Mouse (Mus musculus): ENCODE data around the gene Hpgds. TPM values are rescaled to one million over a fixed set of nuclear protein-coding genes. Genes with fewer than 3 reads are reported as not detected.
A peak's percentile ranks its signal among the peaks of the same experiment; 100 is the strongest.

The Hpgds gene
- polyA plus RNA-seq, 1 experiment from 2014 or later: 7.2 TPM

DNA sequence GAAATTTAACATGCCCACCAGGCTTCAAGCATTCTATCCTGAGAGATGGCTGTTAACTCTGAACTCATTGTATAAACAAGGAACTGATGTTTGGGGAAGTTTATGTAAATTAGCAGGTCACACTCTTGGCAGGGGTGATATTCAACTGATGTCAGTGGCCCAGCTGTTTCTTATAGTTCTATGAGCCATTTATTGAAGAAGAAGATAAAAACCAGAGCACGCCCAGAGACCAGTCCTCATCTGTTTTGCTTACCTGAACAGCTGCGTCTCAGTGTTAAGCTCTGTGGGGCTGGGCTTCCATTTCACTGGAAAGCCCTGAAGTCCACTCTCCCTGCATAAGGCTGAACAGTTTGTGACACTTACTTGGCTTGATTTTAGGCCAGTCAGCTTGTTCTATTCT is 6.9 kb downstream of the Hpgds start:
- Histone ChIP-seq H3K36me3 (no peaks in the 10 kb centered on the region), H3K27ac (no peak overlapping the region), H3K9me3 (no peaks in the 10 kb centered on the region), H3K27me3 (replicated peaks) (no peaks in the 10 kb centered on the region), H3K4me1 (no peaks in the 10 kb centered on the region), H3K4me3 (replicated peaks) (no peak overlapping the region), H3K9ac (no peak overlapping the region), H3K4me2 (no peak overlapping the region)
- ATAC-seq (ENCODE audit: insufficient read depth, low FRiP score, low read depth): peak; percentile 10; the same call in 1 of the 2 replicates
- 25% methylated on average over 2 of the region's 2 CpGs for WGBS

DNA sequence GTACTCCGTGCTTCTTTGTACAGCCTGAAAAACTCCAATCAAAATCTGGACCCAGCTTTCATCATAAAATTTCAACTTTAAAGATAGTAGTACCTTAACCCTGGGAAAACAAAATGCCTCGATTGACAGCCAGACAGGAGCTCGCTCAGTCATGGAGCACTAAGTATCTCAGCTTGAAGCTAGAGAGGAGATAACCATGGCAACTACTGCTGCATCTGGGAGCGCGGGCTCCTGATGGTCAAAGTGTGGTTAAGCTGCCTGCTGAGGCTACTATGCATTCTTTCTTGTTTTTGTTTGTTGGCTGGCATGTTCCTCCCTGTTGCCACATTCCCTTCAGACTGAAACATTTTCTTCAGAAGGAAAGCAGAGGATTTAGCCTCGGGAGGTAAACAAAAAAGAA is 12.3 kb downstream of the Hpgds start:
- no peak for ATAC-seq (ENCODE audit: insufficient read depth, low FRiP score, low read depth)
- Histone ChIP-seq H3K27ac (no peak overlapping the region), H3K4me2 (no peak overlapping the region), H3K36me3 (no peaks in the 10 kb centered on the region), H3K27me3 (replicated peaks) (no peaks in the 10 kb centered on the region), H3K9ac (no peak overlapping the region), H3K9me3 (no peaks in the 10 kb centered on the region), H3K4me1 (no peaks in the 10 kb centered on the region), H3K4me3 (replicated peaks) (no peak overlapping the region)
- WGBS: 71% methylated on average over 6 of the region's 6 CpGs

DNA sequence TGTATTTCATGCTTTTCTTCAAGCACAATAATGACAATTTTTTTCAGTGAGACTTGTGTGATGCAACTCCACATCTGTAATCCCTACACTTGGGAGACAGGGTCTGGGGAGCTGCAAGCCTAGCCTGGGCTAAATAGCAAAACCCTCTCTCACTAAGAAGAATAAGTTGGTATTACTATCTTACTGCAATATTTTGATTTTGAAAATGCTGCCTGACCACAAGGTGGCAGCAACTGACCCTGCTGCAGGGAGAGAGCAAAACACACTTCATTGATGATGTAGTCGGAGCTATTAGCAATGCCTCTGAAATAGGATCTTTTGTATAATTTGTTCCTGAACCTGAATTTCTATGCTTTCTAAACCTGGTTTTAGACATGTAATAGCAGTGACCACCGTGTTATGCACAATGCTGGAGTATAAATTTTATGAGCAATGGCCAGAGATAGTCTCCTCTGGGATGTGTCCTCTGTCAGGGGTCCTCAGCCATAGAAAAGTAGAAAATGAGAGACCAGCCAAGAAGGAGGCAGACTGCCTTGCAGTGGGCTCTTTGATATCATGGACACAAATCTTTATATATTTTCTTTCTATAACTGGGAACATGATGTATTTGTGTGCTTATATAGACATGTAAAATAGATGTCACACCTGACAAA is 18.5 kb downstream of the Hpgds start:
- no peaks in the 10 kb centered on the region for H3K36me3 ChIP-seq
- no peak for ATAC-seq (ENCODE audit: insufficient read depth, low FRiP score, low read depth)
- no peaks in the 10 kb centered on the region for H3K4me1 ChIP-seq
- no peak overlapping the region for H3K4me3 ChIP-seq (replicated peaks)
- H3K27me3 ChIP-seq (replicated peaks): no peaks in the 10 kb centered on the region
- no peak overlapping the region for H3K27ac ChIP-seq
- no peak overlapping the region for H3K4me2 ChIP-seq
- 23% methylated on average over 2 of the region's 2 CpGs for WGBS
- no peaks in the 10 kb centered on the region for H3K9me3 ChIP-seq
- H3K9ac ChIP-seq: no peak overlapping the region

DNA sequence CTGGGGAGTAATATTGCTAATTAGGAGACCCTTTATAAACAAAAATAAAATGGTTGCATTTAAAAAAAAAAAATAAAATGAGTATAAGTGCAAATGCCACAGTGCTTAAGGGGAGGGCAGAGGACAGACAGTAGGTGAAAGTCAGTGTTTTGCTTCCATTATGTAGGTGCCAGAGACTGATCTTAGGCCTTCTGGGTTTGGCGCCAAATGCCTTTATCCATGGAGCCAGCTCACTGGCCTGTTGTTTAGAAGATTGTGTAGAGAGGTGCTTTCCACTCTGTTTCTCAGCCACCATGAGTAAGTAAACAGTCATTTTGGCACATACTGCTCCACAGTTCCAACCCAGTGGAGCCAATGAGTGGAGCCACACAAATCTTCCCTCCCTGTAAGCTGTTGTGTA is 27.2 kb downstream of the Hpgds start:
- Histone ChIP-seq H3K4me3 (replicated peaks) (no peak overlapping the region), H3K27me3 (replicated peaks) (no peaks in the 10 kb centered on the region), H3K4me2 (no peak overlapping the region), H3K27ac (no peak overlapping the region), H3K36me3 (peaks cover 16% of the 10 kb centered on the region; the same call in 1 of the 2 replicates), H3K9me3 (no peaks in the 10 kb centered on the region), H3K9ac (no peak overlapping the region), H3K4me1 (no peaks in the 10 kb centered on the region)
- 97% methylated on average over 1 of the region's 1 CpGs for WGBS
- no peak for ATAC-seq (ENCODE audit: insufficient read depth, low FRiP score, low read depth)

DNA sequence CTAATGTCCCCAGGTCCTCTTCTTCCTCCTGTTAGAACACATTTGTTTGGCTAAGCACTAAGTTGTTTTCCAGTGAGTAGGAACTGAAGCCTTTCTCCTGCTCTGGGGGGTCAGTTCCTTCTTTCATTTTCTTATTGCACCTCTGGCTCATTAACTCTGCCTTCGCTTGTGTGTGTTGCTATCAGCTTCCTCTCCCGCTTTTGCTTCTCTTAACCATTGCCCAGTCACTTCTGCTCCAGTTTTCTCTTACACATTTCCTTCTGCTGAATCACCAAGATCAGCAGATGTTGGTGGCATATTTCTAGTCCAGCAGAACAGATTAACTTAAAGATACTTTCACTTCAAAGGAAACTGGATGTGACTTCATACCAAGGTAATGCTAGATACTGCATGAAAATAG is 29.8 kb downstream of the Hpgds start:
- Histone ChIP-seq H3K27me3 (replicated peaks) (no peaks in the 10 kb centered on the region), H3K9ac (no peak overlapping the region), H3K36me3 (peaks cover 16% of the 10 kb centered on the region; the same call in 1 of the 2 replicates), H3K4me3 (replicated peaks) (no peak overlapping the region), H3K4me2 (no peak overlapping the region), H3K4me1 (no peaks in the 10 kb centered on the region), H3K9me3 (no peaks in the 10 kb centered on the region), H3K27ac (no peak overlapping the region)
- WGBS: 91% methylated on average over 2 of the region's 2 CpGs
- ATAC-seq (ENCODE audit: insufficient read depth, low FRiP score, low read depth): no peak

DNA sequence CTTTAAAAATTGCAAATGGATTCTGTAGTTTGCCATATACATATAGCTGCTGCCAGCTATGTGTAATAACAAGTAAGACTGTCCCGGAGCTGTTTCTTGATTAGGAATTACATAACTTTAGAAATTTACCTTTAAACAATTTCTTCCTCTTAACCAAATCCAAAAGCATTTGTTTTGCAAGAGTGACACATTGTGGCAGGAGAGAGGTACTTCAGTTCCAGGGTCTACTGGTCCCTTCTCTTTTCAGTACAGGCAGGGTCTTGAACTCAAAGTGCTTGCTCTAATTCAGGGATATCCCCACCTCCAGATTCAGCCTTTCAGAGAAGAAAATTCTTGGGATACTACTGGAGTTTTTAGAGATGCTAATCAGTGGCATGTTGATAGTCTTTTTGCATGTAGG is 65.6 kb downstream of the Hpgds start:
- no peak overlapping the region for H3K27ac ChIP-seq
- H3K27me3 ChIP-seq (replicated peaks): no peaks in the 10 kb centered on the region
- no peaks in the 10 kb centered on the region for H3K4me1 ChIP-seq
- H3K9ac ChIP-seq: no peak overlapping the region
- H3K4me3 ChIP-seq (replicated peaks): no peak overlapping the region
- no peak overlapping the region for H3K4me2 ChIP-seq
- no peaks in the 10 kb centered on the region for H3K9me3 ChIP-seq
- no peak for ATAC-seq (ENCODE audit: insufficient read depth, low FRiP score, low read depth)
- peaks cover 12% of the 10 kb centered on the region; the same call in 1 of the 2 replicates for H3K36me3 ChIP-seq
- 89% methylated on average over 1 of the region's 1 CpGs for WGBS

DNA sequence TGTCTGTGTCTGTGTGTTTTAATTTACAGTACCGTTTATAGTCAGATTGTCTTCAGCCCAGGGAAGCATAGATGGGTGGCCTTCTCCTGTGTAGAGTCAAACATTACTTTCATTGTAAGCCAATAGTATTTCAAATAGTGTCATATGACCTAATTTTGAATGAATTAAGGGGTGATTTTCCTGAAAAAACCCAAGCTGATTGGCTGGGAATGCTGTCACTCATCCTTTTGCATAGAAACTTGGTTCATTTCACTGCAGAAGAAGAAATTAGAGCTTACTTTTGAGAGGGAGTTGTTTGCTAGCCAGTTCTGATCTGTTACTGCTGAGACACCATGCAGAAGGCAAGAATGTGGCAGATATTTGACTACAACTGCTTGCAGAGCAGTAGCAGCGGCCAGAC is 69.5 kb downstream of the Hpgds start:
- Histone ChIP-seq H3K4me3 (replicated peaks) (no peak overlapping the region), H3K9me3 (no peaks in the 10 kb centered on the region), H3K27ac (no peak overlapping the region), H3K27me3 (replicated peaks) (no peaks in the 10 kb centered on the region), H3K4me2 (no peak overlapping the region), H3K9ac (no peak overlapping the region), H3K4me1 (no peaks in the 10 kb centered on the region), H3K36me3 (peaks cover 25% of the 10 kb centered on the region)
- ATAC-seq (ENCODE audit: insufficient read depth, low FRiP score, low read depth): no peak
- 73% methylated on average over 2 of the region's 2 CpGs for WGBS

Other genes starting within 250 kb of the Hpgds start
- 53.2 and 56.5 TPM in 2 replicates for gene Smarcad1, start 102.3 kb downstream of the Hpgds start, polyA plus RNA-seq (2015; fragmentation: Nextera tagmentation; extraction: Ambion mirVana)
- 0.04 and 0.22 TPM in 2 replicates for gene C130060K24Rik, start 236.2 kb upstream of the Hpgds start, polyA plus RNA-seq (2015; fragmentation: Nextera tagmentation; extraction: Ambion mirVana)